Comparison of ENCODE assay signal across 12 mouse cellular contexts in genomic region chr15:31343602-31344001, GRCm38 (mm10). TPM values are rescaled to one million over a fixed set of nuclear protein-coding genes. Genes with fewer than 3 reads are reported as not detected.
A peak's percentile ranks its signal among the peaks of the same experiment; 100 is the strongest.
DNase-seq lines count a peak whose midpoint lies in the region; ATAC-seq lines count a peak whose summit lies in the region.
"Had no signal": no experiment of that assay in that cellular context is flagged by ENCODE, and none has a peak within 500 bp of the region (broad histone marks: within the 10 kb centered on the region; RNA-seq: fewer than 3 reads in every experiment).

No protein-coding gene starts in this region.

- no peak overlapping the region for H3K4me3 ChIP-seq in lung, embryonic 15.5 days
- H3K4me3 ChIP-seq: midbrain, embryonic 12.5 days had no signal

- 19% methylated on average over 6 of the region's 6 CpGs for WGBS in lung, embryonic 15.5 days

- peak; percentile 90 for DNase-seq in heart, adult 11 months
- no peak for DNase-seq in heart, postnatal 25 days (ENCODE audit: low spot score)
- peak; percentile 10 for DNase-seq in urinary bladder, postnatal 14 days (ENCODE audit: low spot score)
- DNase-seq in urinary bladder, adult 2 months (ENCODE audit: low spot score) = no peak
- DNase-seq in cerebellum, postnatal 36 days = no peak
- DNase-seq in ovary, postnatal 36 days (ENCODE audit: low spot score) = no peak
- DNase-seq: cerebellum, adult 11 months; thymus, postnatal 25 days had no signal

- ATAC-seq in lung, embryonic 15.5 days (ENCODE audit: borderline replicate concordance, extremely low read depth, low FRiP score, low TSS enrichment) = peak; percentile 56
- ATAC-seq in erythroblast, adult 5-6 weeks (replicated peaks; ENCODE audit: low FRiP score, poor library complexity, severe bottlenecking) = no peak
- ATAC-seq: hindbrain, embryonic 16.5 days had no signal

- no peaks in the 10 kb centered on the region for H3K36me3 ChIP-seq in lung, embryonic 15.5 days
- H3K36me3 ChIP-seq: midbrain, embryonic 12.5 days had no signal

- no peaks in the 10 kb centered on the region for H3K9me3 ChIP-seq in lung, embryonic 15.5 days
- H3K9me3 ChIP-seq: midbrain, embryonic 12.5 days had no signal

- intact Hi-C loops in heart, postnatal 25 days (cut with DNase I) = no loop called here

- H3K27me3 ChIP-seq in lung, embryonic 15.5 days = no peaks in the 10 kb centered on the region

- no peak overlapping the region for H3K9ac ChIP-seq in lung, embryonic 15.5 days
- H3K9ac ChIP-seq: midbrain, embryonic 12.5 days had no signal

- H3K4me2 ChIP-seq in lung, embryonic 15.5 days = peak overlapping the region; percentile 6; the same call in 1 of the 2 replicates
- H3K4me2 ChIP-seq: midbrain, embryonic 12.5 days had no signal

- H3K4me1 ChIP-seq in lung, embryonic 15.5 days = peaks cover 34% of the 10 kb centered on the region

- H3K27ac ChIP-seq in lung, embryonic 15.5 days = peak overlapping the region; percentile 60
- H3K27ac ChIP-seq: midbrain, embryonic 12.5 days had no signal

RNA-seq across cellular contexts. Expression of gene Ankrd33b, which starts 23.9 kb away (rescaled TPM):
- total RNA-seq in heart, postnatal 25 days (2021) = 10 to 100 TPM; 22.6 to 23.2 TPM
- 0.85 and 1.1 TPM in 2 replicates for polyA plus RNA-seq in urinary bladder, adult 2 months (2012; rRNA removed)
- polyA plus RNA-seq in lung, embryonic 15.5 days (2015; fragmentation: Nextera tagmentation; extraction: Ambion mirVana) = 4.1 and 5.3 TPM in 2 replicates
- total RNA-seq in erythroblast, adult 5-6 weeks (2015; ENCODE audit: low replicate concordance) = 0.58 and 1.0 TPM in 2 replicates
- total RNA-seq in erythroblast, adult 5-6 weeks (2017; ENCODE audit: low replicate concordance) = 1.1 and 2.3 TPM in 2 replicates

Comparison
In these comparisons a context has a peak if more than half of its experiments do, and no peak if none do; other contexts are left out.
1. DNase-seq: peak in heart, adult 11 months (single experiment) and urinary bladder, postnatal 14 days (single experiment); none in heart, postnatal 25 days (single experiment), urinary bladder, adult 2 months (single experiment), cerebellum, postnatal 36 days (0 of 2) and ovary, postnatal 36 days (single experiment).
2. RNA of gene Ankrd33b, which starts 23.9 kb away (total RNA-seq): 22.6 to 23.2 TPM in heart, postnatal 25 days; 0.58 to 2.3 TPM in erythroblast, adult 5-6 weeks; every median in the first group is over 4 times any median in the second.